Mouse (Mus musculus) liver, embryonic 16.5 days (tissue): ENCODE measurements at regions not wholly inside any gene's neighbourhood (a gene's known extent, or its start where the extent isn't known, plus 50 kb on each side); places are given as distances from the start of the nearest gene placed in this dataset.
"Not testable (repeated sequence)": the region's sequence is repeated elsewhere in the genome, so short reads cannot be mapped to it uniquely, and the experiment has no call there.

Experiments used
- ATAC-seq: fragments of 200-750 bp; cut with Nextera tagmentation; 2 replicates; pipeline ENCODE4 v1.8.0; 2017; ENCODE audit warnings: low read depth, mild to moderate bottlenecking, moderate number of reproducible peaks, moderate library complexity
- H3K27ac ChIP-seq: fragments of 300-500 bp; sonication (generic); 2 replicates; pipeline ENCODE4 v1.5.1; 2014; ENCODE audit warnings: mild to moderate bottlenecking, low read length
- H3K27me3 ChIP-seq: fragments of 300-500 bp; sonication (generic); 2 replicates; pipeline ENCODE4 v1.6.1; 2014; ENCODE audit warnings: low read depth, low read length, mixed read lengths; ENCODE audit not compliant: control insufficient read depth, insufficient read depth
- H3K36me3 ChIP-seq: fragments of 300-500 bp; sonication (generic); 2 replicates; pipeline ENCODE4 v1.6.1; 2014; ENCODE audit warnings: mild to moderate bottlenecking; ENCODE audit not compliant: control insufficient read depth, insufficient read depth
- H3K4me1 ChIP-seq: fragments of 300-500 bp; sonication (generic); 2 replicates; pipeline ENCODE4 v1.6.1; 2014; ENCODE audit warnings: low read depth, low read length, mixed read lengths; ENCODE audit not compliant: control insufficient read depth
- H3K4me2 ChIP-seq: fragments of 300-500 bp; sonication (generic); 2 replicates; pipeline ENCODE4 v1.6.1; 2014; ENCODE audit warnings: low read depth, low read length, mixed read lengths
- H3K4me3 ChIP-seq: fragments of 300-500 bp; sonication (generic); 2 replicates; pipeline ENCODE4 v1.5.1; 2014; ENCODE audit warnings: low read depth, mild to moderate bottlenecking, low read length
- H3K9ac ChIP-seq: fragments of 300-500 bp; sonication (generic); 2 replicates; pipeline ENCODE4 v1.6.1; 2014; ENCODE audit warnings: low read depth, low read length
- H3K9me3 ChIP-seq: fragments of 300-500 bp; sonication (generic); replicated peaks from 2 replicates; pipeline ENCODE4 v1.6.1; 2016; ENCODE audit warnings: low read length; ENCODE audit not compliant: control insufficient read depth
- WGBS: fragments of 180-500 bp; shearing (Covaris S2); extraction: QIAGEN DNeasy Blood & Tissue Kit; methylation state at CpG from one replicate; pipeline ENCODE4 v1.1.7; 2014; ENCODE audit not compliant: insufficient replicate concordance; 5-methylcytosine and 5-hydroxymethylcytosine counted together

GRCm38 (mm10) chr14:27562564-27562963, 54.3 kb upstream of the Ccdc66 start:
- not testable (repeated sequence) for H3K9ac ChIP-seq, H3K9me3 ChIP-seq, H3K27me3 ChIP-seq, ATAC-seq, H3K4me1 ChIP-seq, H3K36me3 ChIP-seq, H3K27ac ChIP-seq
- H3K4me2 ChIP-seq: peak overlapping the region; percentile 43
- H3K4me3 ChIP-seq: peak overlapping the region; percentile 27
- 39% methylated on average over 11 of the region's 11 CpGs for WGBS

DNA sequence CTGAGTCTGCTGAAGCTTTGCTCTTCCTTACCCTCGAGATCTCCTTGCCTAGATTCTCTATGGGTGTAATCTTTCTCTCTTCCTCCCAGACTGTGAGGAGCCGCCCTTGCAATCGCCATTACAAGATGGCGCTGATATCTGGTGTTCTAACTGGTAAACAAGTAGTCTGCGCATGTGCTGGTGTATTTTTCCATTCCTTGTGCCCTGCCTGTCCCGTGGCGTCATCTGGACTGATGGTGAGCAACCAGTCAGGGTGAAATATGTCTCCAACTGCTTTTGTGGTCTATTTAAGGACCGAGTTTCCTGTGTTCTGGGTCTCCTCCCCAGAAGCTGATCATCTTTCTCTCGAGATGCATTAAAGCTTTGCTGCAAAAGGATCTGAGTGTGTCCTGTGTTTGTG, 53.7 kb upstream of the Ccdc66 start:
- H3K36me3 ChIP-seq, H3K27me3 ChIP-seq, H3K4me3 ChIP-seq, H3K4me1 ChIP-seq, H3K9ac ChIP-seq, H3K27ac ChIP-seq, H3K9me3 ChIP-seq, ATAC-seq: not testable (repeated sequence)
- peak overlapping the region; percentile 43; the same call in 1 of the 2 replicates for H3K4me2 ChIP-seq
- WGBS: 69% methylated on average over 9 of the region's 9 CpGs

- Histone ChIP-seq H3K36me3 (no peaks in the 10 kb centered on the region), H3K4me3 (no peak overlapping the region), H3K9me3 (no peaks in the 10 kb centered on the region), H3K27ac (no peak overlapping the region), H3K4me1 (no peaks in the 10 kb centered on the region), H3K27me3 (no peaks in the 10 kb centered on the region), H3K4me2 (no peak overlapping the region), H3K9ac (no peak overlapping the region)
- ATAC-seq: no peak
- WGBS: 44% methylated on average over 4 of the region's 4 CpGs
Measured at GRCm38 (mm10) chr14:27560434-27560833, 52.2 kb upstream of the Ccdc66 start.

GRCm38 (mm10) chr14:27558794-27559491, 50.7 kb upstream of the Ccdc66 start:
- Histone ChIP-seq H3K27me3 (no peaks in the 10 kb centered on the region), H3K27ac (no peak overlapping the region), H3K4me3 (no peak overlapping the region), H3K9me3 (no peaks in the 10 kb centered on the region), H3K9ac (no peak overlapping the region), H3K4me1 (no peaks in the 10 kb centered on the region), H3K4me2 (no peak overlapping the region), H3K36me3 (no peaks in the 10 kb centered on the region)
- 31% methylated on average over 3 of the region's 3 CpGs for WGBS
- no peak for ATAC-seq
